Mouse (Mus musculus) kidney, adult 9 months (tissue): ENCODE measurements around the gene Gm28230.

ENCODE experiments used
- DNase-seq: peaks from one replicate; pipeline ENCODE4 v3.0.0; 2022

Gene Gm28230

DNA sequence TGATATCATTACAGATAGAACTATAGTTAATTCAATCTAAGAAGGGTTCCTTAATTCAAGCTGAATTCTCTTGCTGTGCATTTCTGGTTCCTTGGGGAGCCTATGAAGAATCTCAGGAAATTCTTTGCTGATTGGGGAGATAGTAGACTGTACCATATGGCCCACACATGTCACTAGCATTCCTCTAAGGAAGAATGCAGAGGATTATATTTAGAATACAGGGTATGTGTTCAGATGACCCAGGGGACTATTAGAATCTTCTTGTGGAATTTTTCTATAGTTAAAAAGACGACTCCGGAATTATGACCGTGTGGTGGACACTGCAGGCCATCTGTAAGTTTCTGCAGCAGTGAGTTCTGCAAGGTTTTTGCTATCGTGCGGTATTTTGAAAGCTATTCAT lies 54.9 kb downstream of the Gm28230 start:
- no peak for DNase-seq

DNA sequence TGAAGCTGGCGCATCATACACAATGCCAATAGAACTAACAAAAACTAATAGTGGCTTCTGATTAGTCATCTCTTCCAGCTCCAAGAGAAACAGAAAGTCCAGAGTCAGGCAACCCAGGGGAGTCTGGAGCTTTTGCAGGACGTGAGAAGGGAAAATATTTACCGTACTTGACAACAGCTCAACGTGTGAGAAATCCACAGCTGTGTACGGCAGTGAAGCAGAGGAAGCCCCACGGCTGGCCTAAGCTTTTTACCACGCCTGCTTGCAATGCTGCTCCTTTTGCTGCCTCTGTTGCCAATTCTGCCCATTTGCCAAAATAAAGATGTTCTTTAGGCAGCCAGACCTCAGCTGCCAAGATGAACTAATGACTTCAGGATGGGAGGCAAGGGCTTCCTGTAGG lies 69.0 kb downstream of the Gm28230 start:
- no peak for DNase-seq
